Mouse (Mus musculus): ENCODE data around the gene Ubr3. TPM values are rescaled to one million over a fixed set of nuclear protein-coding genes. Genes with fewer than 3 reads are reported as not detected.

Gene Ubr3
- total and polyA plus RNA-seq, 2 experiments from 2014 or later: 10.9 to 53.9 TPM

DNA sequence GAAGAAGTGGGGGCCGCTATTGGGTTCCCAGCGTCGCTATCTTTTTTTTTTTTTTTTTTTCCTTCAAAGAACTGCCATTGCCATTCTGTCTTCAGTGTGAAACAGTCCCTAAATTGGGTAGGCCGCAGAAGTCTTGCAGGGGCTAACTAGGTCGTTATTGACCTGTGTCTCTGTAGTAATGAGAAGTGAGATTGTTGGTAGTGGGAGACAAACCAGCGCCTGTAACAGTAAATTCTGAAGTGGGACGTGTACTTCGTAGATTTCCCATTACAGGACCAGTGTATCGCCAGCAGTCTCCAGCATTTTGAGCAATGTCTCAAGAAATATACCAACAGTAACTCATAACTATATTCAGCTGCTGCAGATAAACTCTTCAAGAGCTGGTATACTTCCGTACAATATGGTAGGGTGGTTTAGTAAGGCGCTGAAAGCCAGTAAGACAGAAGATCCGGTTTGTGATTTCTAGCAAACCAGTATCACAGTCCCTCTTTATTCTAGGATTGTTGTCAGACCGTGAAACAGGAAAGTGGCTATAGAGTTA is 34.9 kb upstream of the Ubr3 start:
- peak overlapping the region; percentile 91; the same call in 1 of the 2 replicates for H3K27ac ChIP-seq (ENCODE audit: low read depth, low read length)
- WGBS: 3% methylated on average over 13 of the region's 13 CpGs
- H3K9ac ChIP-seq: peak overlapping the region; percentile 96
- no peak for DNase-seq
- no peak for TF ChIP-seq CTCF (IDR thresholded peaks at IDR 0.05; ENCODE audit: low read depth)
- H3K4me3 ChIP-seq (ENCODE audit: low read depth, low read length): peak overlapping the region; percentile 100
- no peak for ATAC-seq
- H3K4me2 ChIP-seq (ENCODE audit: low read depth): peak overlapping the region; percentile 60
- no peaks in the 10 kb centered on the region for H3K27me3 ChIP-seq (ENCODE audit: insufficient read depth, low read length)
- H3K36me3 ChIP-seq (ENCODE audit: insufficient read depth): peaks cover 3% of the 10 kb centered on the region; the same call in 1 of the 2 replicates
- H3K4me1 ChIP-seq (ENCODE audit: insufficient read depth): 0 out of 2 replicates have a peak, but pooled peaks cover 7% of the 10 kb centered on the region
- H3K9me3 ChIP-seq (ENCODE audit: low read length): no peaks in the 10 kb centered on the region

DNA sequence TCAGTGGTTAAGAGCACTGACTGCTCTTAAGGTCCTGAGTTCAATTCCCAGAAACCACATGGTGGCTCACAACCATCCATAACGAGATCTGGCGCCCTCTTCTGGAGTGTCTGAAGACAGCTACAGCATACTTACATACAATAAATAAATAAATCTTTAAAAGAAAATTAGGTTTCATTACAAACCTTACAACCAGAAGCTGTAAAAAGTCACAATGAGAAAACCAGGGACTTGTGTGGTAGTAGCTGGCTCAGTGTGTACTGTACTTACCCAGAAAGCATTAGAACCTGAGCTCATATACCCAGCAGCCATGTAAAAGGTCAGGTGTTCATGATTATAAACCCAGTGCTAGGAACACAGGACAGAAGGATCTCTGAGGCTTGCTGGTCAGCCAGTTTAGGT is 13.1 kb upstream of the Ubr3 start:
- WGBS: 77% methylated on average over 2 of the region's 2 CpGs
- no peak for DNase-seq
- no peak for ATAC-seq
- Histone ChIP-seq H3K9ac (no peak overlapping the region), H3K27ac (ENCODE audit: low read depth, low read length) (no peak overlapping the region), H3K4me1 (ENCODE audit: insufficient read depth) (peaks cover 8% of the 10 kb centered on the region; the same call in 1 of the 2 replicates), H3K4me3 (ENCODE audit: low read depth, low read length) (no peak overlapping the region), H3K9me3 (ENCODE audit: low read length) (no peaks in the 10 kb centered on the region), H3K36me3 (ENCODE audit: insufficient read depth) (no peaks in the 10 kb centered on the region), H3K4me2 (ENCODE audit: low read depth) (no peak overlapping the region), H3K27me3 (ENCODE audit: insufficient read depth, low read length) (no peaks in the 10 kb centered on the region)
- TF ChIP-seq CTCF (IDR thresholded peaks at IDR 0.05; ENCODE audit: low read depth): peak; percentile 29

DNA sequence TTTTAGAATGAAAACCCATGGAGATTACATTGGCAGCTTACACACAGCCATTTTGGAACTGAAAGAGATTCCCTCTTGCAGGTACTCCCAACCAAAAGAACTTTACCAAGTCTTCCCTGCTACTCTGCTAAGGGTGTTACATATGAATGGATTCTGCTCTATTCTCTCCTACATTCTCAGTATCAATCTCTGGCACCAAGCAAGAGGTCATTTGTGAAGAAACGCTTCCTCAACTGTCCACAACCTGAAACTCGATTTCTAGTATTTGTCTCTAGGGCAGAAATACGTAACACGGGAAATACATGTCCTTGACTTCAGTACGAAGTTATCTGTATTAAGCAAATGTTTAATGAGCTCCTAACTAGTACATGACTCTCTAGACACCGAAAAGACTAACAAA is 12.5 kb upstream of the Ubr3 start:
- no peak for TF ChIP-seq CTCF (IDR thresholded peaks at IDR 0.05; ENCODE audit: low read depth)
- Histone ChIP-seq H3K9me3 (ENCODE audit: low read length) (no peaks in the 10 kb centered on the region), H3K27me3 (ENCODE audit: insufficient read depth, low read length) (no peaks in the 10 kb centered on the region), H3K36me3 (ENCODE audit: insufficient read depth) (no peaks in the 10 kb centered on the region), H3K9ac (peak overlapping the region; percentile 55; the same call in 1 of the 2 replicates), H3K4me2 (ENCODE audit: low read depth) (peak overlapping the region; percentile 73), H3K27ac (ENCODE audit: low read depth, low read length) (no peak overlapping the region), H3K4me3 (ENCODE audit: low read depth, low read length) (peak overlapping the region; percentile 54; the same call in 1 of the 2 replicates), H3K4me1 (ENCODE audit: insufficient read depth) (peaks cover 8% of the 10 kb centered on the region; the same call in 1 of the 2 replicates)
- no peak for ATAC-seq
- no peak for DNase-seq
- WGBS: 62% methylated on average over 6 of the region's 6 CpGs

GRCm38 (mm10) chr2:69885050-69885449 is 12.0 kb upstream of the Ubr3 start:
- Histone ChIP-seq H3K9me3 (ENCODE audit: low read length) (no peaks in the 10 kb centered on the region), H3K27me3 (ENCODE audit: insufficient read depth, low read length) (no peaks in the 10 kb centered on the region), H3K4me1 (ENCODE audit: insufficient read depth) (peaks cover 8% of the 10 kb centered on the region; the same call in 1 of the 2 replicates), H3K9ac (peak overlapping the region; percentile 55), H3K4me2 (ENCODE audit: low read depth) (peak overlapping the region; percentile 73), H3K27ac (ENCODE audit: low read depth, low read length) (peak overlapping the region; percentile 41), H3K36me3 (ENCODE audit: insufficient read depth) (no peaks in the 10 kb centered on the region), H3K4me3 (ENCODE audit: low read depth, low read length) (peak overlapping the region; percentile 54)
- ATAC-seq: no peak; the same call in none of the 2 replicates
- TF ChIP-seq CTCF (IDR thresholded peaks at IDR 0.05; ENCODE audit: low read depth): no peak
- no peak for DNase-seq
- WGBS: 6% methylated on average over 12 of the region's 12 CpGs

DNA sequence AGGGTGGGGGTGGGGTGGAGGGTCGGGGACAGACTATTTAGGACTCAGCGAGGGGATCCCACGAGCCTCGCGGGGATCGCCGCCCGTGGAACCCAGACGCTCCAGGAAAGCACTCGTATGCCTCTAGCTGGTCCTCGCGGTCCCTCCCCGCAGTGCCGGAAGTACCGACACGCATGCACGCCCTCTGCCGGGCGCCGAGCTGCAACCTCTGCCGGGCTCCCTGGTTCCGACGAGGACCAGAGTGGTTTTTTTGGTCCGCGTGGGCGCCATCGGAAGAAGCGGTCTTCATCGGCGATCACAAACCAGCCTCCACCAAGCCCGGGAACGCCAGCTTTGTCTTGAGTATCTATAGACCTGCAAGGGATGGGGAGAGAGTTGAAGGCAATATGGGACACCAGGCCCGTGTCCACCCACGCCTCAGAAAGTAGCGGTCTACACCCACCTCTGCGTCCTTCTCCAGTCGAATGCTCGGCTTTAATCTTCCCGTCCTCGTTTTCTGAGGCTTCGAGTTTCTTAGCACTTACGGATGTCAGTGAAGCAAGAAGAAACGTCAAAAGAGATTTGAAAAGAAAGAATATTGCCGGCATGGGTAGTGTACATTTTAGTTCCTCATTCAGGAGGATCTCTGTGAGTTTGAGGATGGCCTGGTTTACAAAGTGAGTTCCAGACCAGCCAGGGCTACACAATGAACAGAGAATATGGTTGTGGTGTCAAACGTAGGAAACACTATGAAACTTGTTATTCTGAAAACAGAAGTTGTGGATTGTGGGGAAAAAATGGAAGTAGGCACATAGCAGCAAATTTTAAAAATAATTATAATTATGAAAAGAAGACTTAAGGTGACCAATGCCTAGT is 11.4 kb upstream of the Ubr3 start, which contains the start of gene Mettl5:
TSS of gene Mettl5 (minus strand) at position 165 of the 855 bp plus-strand sequence.
- Histone ChIP-seq H3K4me3 (ENCODE audit: low read depth, low read length) (peak within 1 kb of the TSS; percentile 54), H3K9me3 (ENCODE audit: low read length) (no peaks in the 10 kb centered on the region), H3K36me3 (ENCODE audit: insufficient read depth) (no peaks in the 10 kb centered on the region), H3K27me3 (ENCODE audit: insufficient read depth, low read length) (no peaks in the 10 kb centered on the region), H3K27ac (ENCODE audit: low read depth, low read length) (peak within 1 kb of the TSS; percentile 41), H3K4me2 (ENCODE audit: low read depth) (peak within 1 kb of the TSS; percentile 73), H3K9ac (peak within 1 kb of the TSS; percentile 55), H3K4me1 (ENCODE audit: insufficient read depth) (peaks cover 8% of the 10 kb centered on the region; the same call in 1 of the 2 replicates)
- peak; percentile 76 for TF ChIP-seq CTCF (IDR thresholded peaks at IDR 0.05; ENCODE audit: low read depth)
- under 1% methylated on average over 45 of the region's 45 CpGs for WGBS
- ATAC-seq (peak; percentile 99), DNase-seq (peak; percentile 90)

- H3K4me2 ChIP-seq (ENCODE audit: low read depth): no peak overlapping the region
- H3K36me3 ChIP-seq (ENCODE audit: insufficient read depth): no peaks in the 10 kb centered on the region
- H3K4me3 ChIP-seq (ENCODE audit: low read depth, low read length): no peak overlapping the region
- H3K9me3 ChIP-seq (ENCODE audit: low read length): no peaks in the 10 kb centered on the region
- DNase-seq (no peak), ATAC-seq (no peak)
- 77% methylated on average over 2 of the region's 2 CpGs for WGBS
- no peaks in the 10 kb centered on the region for H3K27me3 ChIP-seq (ENCODE audit: insufficient read depth, low read length)
- H3K4me1 ChIP-seq (ENCODE audit: insufficient read depth): peaks cover 8% of the 10 kb centered on the region; the same call in 1 of the 2 replicates
- H3K27ac ChIP-seq (ENCODE audit: low read depth, low read length): no peak overlapping the region
- no peak for TF ChIP-seq CTCF (IDR thresholded peaks at IDR 0.05; ENCODE audit: low read depth)
- no peak overlapping the region for H3K9ac ChIP-seq
These were observed 8.1 kb upstream of the Ubr3 start for GRCm38 (mm10) chr2:69888957-69889356.

DNA sequence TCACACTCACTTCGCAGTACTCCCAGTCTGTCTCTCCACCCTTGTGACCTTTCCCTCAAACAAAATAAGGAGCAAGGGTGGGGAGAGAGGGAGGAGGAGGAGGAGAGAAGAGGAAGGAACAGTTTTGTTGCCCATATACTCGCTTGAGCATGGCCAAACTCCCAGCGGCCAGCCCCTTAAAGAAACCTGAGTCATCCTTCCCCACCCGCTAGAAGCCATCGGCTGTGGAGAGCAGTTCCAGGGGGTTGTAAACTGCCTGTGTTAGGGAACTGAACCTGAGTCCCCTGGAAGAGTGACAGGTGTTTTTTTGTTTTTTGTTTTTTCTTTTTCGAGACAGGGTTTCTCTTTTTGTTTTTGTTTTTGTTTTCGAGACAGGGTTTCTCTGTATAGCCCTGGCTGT is 6.2 kb upstream of the Ubr3 start:
- Histone ChIP-seq H3K4me1 (ENCODE audit: insufficient read depth) (no peaks in the 10 kb centered on the region), H3K9ac (no peak overlapping the region), H3K27me3 (ENCODE audit: insufficient read depth, low read length) (no peaks in the 10 kb centered on the region), H3K27ac (ENCODE audit: low read depth, low read length) (no peak overlapping the region), H3K4me2 (ENCODE audit: low read depth) (no peak overlapping the region), H3K9me3 (ENCODE audit: low read length) (no peaks in the 10 kb centered on the region), H3K4me3 (ENCODE audit: low read depth, low read length) (no peak overlapping the region), H3K36me3 (ENCODE audit: insufficient read depth) (no peaks in the 10 kb centered on the region)
- ATAC-seq (no peak), DNase-seq (no peak)
- WGBS: 73% methylated on average over 7 of the region's 7 CpGs
- no peak for TF ChIP-seq CTCF (IDR thresholded peaks at IDR 0.05; ENCODE audit: low read depth)

Data from forebrain, postnatal 0 days (tissue).